Mouse (Mus musculus) cerebellum, adult 18-20 months (tissue): ENCODE data around the gene Vps16.

ENCODE experiments used
- DNase-seq, 2 experiments: peaks; one replicate each; pipeline ENCODE4 v3.0.0; 2021

Vps16 gene

GRCm38 (mm10) chr2:130424126-130424853 is at the start of gene Vps16, which contains the start of gene Pced1a:
Vps16 (plus strand) TSS chr2:130424339.
Pced1a (minus strand) TSS chr2:130424701.
- DNase-seq: peak; percentile 94 to 95

GRCm38 (mm10) chr2:130374951-130375350 is 49.2 kb upstream of the Vps16 start:
- DNase-seq: no peak

- no peak for DNase-seq
These were observed 40.9 kb upstream of the Vps16 start for GRCm38 (mm10) chr2:130383205-130383604.

- DNase-seq: no peak
These were observed 40.2 kb upstream of the Vps16 start for GRCm38 (mm10) chr2:130383895-130384294.

- DNase-seq: no peak
These were observed 37.9 kb upstream of the Vps16 start for GRCm38 (mm10) chr2:130386212-130386611.

- no peak for DNase-seq
These were observed 35.3 kb upstream of the Vps16 start for GRCm38 (mm10) chr2:130388796-130389195.

GRCm38 (mm10) chr2:130390993-130391625 is 33.0 kb upstream of the Vps16 start:
- DNase-seq: no peak

- no peak for DNase-seq
These were observed 31.3 kb upstream of the Vps16 start for GRCm38 (mm10) chr2:130392836-130393235.

GRCm38 (mm10) chr2:130395696-130396095 is 28.4 kb upstream of the Vps16 start:
- DNase-seq: no peak

- DNase-seq: peak in 1 of 2 experiments; percentile 26
These were observed 26.8 kb upstream of the Vps16 start, which contains the start of gene Cpxm1 for GRCm38 (mm10) chr2:130397186-130397985. Cpxm1 (minus strand) TSS chr2:130397574.

- DNase-seq: peak in 1 of 2 experiments; percentile 16
These were observed 26.0 kb upstream of the Vps16 start for GRCm38 (mm10) chr2:130398091-130398490.

GRCm38 (mm10) chr2:130400046-130400445 is 24.1 kb upstream of the Vps16 start:
- no peak for DNase-seq

- no peak for DNase-seq
These were observed 22.2 kb upstream of the Vps16 start for GRCm38 (mm10) chr2:130401891-130402290.

GRCm38 (mm10) chr2:130404939-130405338 is 19.2 kb upstream of the Vps16 start, which contains the start of the genes Gm28372 and 1700020A23Rik:
Gm28372 (plus strand) TSS chr2:130405239.
1700020A23Rik (plus strand) TSS chr2:130405259.
- DNase-seq: no peak

GRCm38 (mm10) chr2:130406178-130406577 is 18.0 kb upstream of the Vps16 start, which contains the start of gene Tmem239:
Tmem239 (plus strand) TSS chr2:130406478.
- DNase-seq: no peak

- no peak for DNase-seq
These were observed 15.9 kb upstream of the Vps16 start for GRCm38 (mm10) chr2:130408194-130408593.

- DNase-seq: peak; percentile 85 to 87
These were observed 12.3 kb upstream of the Vps16 start for GRCm38 (mm10) chr2:130411558-130412495.

- no peak for DNase-seq
These were observed 11.4 kb upstream of the Vps16 start for GRCm38 (mm10) chr2:130412775-130413174.

GRCm38 (mm10) chr2:130414094-130414856 is 9.9 kb upstream of the Vps16 start:
- no peak for DNase-seq

- DNase-seq: no peak
These were observed 2.1 kb upstream of the Vps16 start for GRCm38 (mm10) chr2:130421781-130422620.
